Mouse (Mus musculus) urinary bladder, adult 2 months (tissue): ENCODE measurements around the gene Zfp69. TPM values are rescaled to one million over a fixed set of nuclear protein-coding genes. Genes with fewer than 3 reads are reported as not detected.

ENCODE experiments used
- DNase-seq: peaks from one replicate; pipeline ENCODE4 v3.0.0; 2022; ENCODE audit warnings: low spot score
- polyA plus RNA-seq: library from polyadenylated mRNA; depleted of rRNA; stranded (reverse); fragments of >200 nt; gene quantifications from 2 replicates; pipeline ENCODE4 v1.2.3, GENCODE M21; 2012; rRNA removed

Gene Zfp69
- polyA plus RNA-seq, 1 experiment = 2.0 TPM

GRCm38 (mm10) chr4:120885208-120886120 is 66.0 kb downstream of the Zfp69 start:
- no peak for DNase-seq

- no peak for DNase-seq
Measured at GRCm38 (mm10) chr4:120882002-120882625, 69.4 kb downstream of the Zfp69 start.

DNA sequence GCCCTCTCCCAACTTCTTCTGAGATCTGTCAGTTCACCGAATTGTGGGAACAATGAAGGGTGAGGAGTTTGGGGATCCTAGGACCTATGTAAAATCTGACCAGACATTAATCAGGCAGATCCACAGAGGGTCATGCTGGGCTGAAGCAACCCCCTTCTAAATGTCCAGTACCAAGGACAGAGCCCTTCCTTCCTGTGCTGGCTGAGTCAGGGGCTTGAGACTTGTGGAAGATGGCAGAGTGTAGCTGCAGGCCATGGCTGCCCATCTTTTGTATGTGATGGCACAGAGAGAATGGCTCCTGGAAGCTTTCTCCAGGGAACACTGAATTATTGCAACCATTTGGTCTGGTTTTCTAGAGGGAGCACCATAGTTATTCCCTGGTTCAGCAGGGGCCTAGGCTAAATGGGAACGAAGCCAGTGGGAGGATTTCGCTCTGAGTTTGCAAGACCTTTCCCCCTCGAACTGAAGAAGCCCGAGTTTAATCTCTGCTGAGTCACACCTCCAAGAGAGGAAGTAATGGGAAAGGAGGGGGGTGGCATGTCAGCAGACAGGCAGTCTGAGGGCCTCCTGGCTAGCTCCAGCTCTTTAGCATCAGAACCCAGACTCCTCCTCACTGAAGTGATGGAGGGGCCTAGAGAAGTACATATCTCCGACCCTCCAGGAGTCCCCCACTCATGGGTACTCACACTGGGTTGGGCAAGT is 70.6 kb downstream of the Zfp69 start:
- no peak for DNase-seq

Other genes with a start within 250 kb of the Zfp69 start
- 20.2 and 21.7 TPM in 2 replicates for gene Kcnq4, start 203.1 kb downstream of the Zfp69 start, polyA plus RNA-seq
- 69.4 and 76.6 TPM in 2 replicates for gene Nfyc, start 120.1 kb downstream of the Zfp69 start, polyA plus RNA-seq
- 0.19 and 0.28 TPM in 2 replicates for gene Rims3, start 96.9 kb downstream of the Zfp69 start, polyA plus RNA-seq
- 14.6 and 15.7 TPM in 2 replicates for gene Exo5, start 26.7 kb downstream of the Zfp69 start, polyA plus RNA-seq
- gene Smap2, start 65.5 kb upstream of the Zfp69 start, polyA plus RNA-seq = 13.5 and 17.5 TPM in 2 replicates
- gene Col9a2, start 87.7 kb upstream of the Zfp69 start, polyA plus RNA-seq = 0.17 and 0.21 TPM in 2 replicates
- gene Zmpste24, start 146.5 kb upstream of the Zfp69 start, polyA plus RNA-seq = 26.4 and 31.9 TPM in 2 replicates
- not detected in 2 replicates for gene Tmco2, start 157.5 kb upstream of the Zfp69 start, polyA plus RNA-seq